In genomic region chr5:134462731-134463130, GRCm38 (mm10) we compare ENCODE assay signal across 23 mouse cellular contexts.
"Had no signal": no experiment of that assay in that cellular context is flagged by ENCODE, and none has a peak within 500 bp of the region (broad histone marks: within the 10 kb centered on the region; RNA-seq: fewer than 3 reads in every experiment).

No protein-coding gene starts in this region.

- ATAC-seq: hindbrain, postnatal 0 days; intestine, embryonic 16.5 days had no signal

- H3K27me3 ChIP-seq: heart, embryonic 12.5 days; hindbrain, embryonic 12.5 days; hindbrain, embryonic 15.5 days; kidney, embryonic 15.5 days; limb, embryonic 13.5 days; limb, embryonic 15.5 days had no signal

- DNase-seq: gastrocnemius, adult 2 months; gastrocnemius, postnatal 10 days; gastrocnemius, postnatal 25 days; heart, postnatal 10 days; heart, postnatal 4 days; kidney, adult 11 months; kidney, adult 2 months; kidney, adult 9 months; kidney, postnatal 14 days; kidney, postnatal 36 days; layer of hippocampus, adult 9-11 months; layer of hippocampus, postnatal 36 days; left cerebral cortex, postnatal 4 days had no signal

- H3K36me3 ChIP-seq: heart, embryonic 12.5 days; hindbrain, embryonic 10.5 days; hindbrain, embryonic 12.5 days; hindbrain, embryonic 15.5 days; kidney, embryonic 15.5 days; limb, embryonic 13.5 days; limb, embryonic 15.5 days had no signal

- H3K9me3 ChIP-seq: heart, embryonic 12.5 days; hindbrain, embryonic 10.5 days; hindbrain, embryonic 12.5 days; hindbrain, embryonic 15.5 days; kidney, embryonic 15.5 days; limb, embryonic 13.5 days; limb, embryonic 15.5 days had no signal

- H3K27ac ChIP-seq: gastrocnemius, adult 2 months; hindbrain, embryonic 10.5 days; hindbrain, embryonic 12.5 days; hindbrain, embryonic 15.5 days; hindbrain, postnatal 0 days; kidney, embryonic 15.5 days; kidney, postnatal 0 days; limb, embryonic 13.5 days; limb, embryonic 15.5 days had no signal

- H3K4me3 ChIP-seq: gastrocnemius, adult 2 months; heart, embryonic 12.5 days; hindbrain, embryonic 10.5 days; hindbrain, embryonic 12.5 days; hindbrain, embryonic 15.5 days; kidney, embryonic 15.5 days; limb, embryonic 13.5 days; limb, embryonic 15.5 days had no signal

- H3K4me2 ChIP-seq: heart, embryonic 12.5 days; hindbrain, embryonic 12.5 days; hindbrain, embryonic 15.5 days; kidney, embryonic 15.5 days; limb, embryonic 13.5 days; limb, embryonic 15.5 days had no signal

- H3K9ac ChIP-seq: heart, embryonic 12.5 days; hindbrain, embryonic 12.5 days; hindbrain, embryonic 15.5 days; kidney, embryonic 15.5 days; limb, embryonic 13.5 days; limb, embryonic 15.5 days had no signal
